21 mouse cellular contexts compared by ENCODE assay signal in genomic region chr12:8289499-8289898, GRCm38 (mm10). TPM values are rescaled to one million over a fixed set of nuclear protein-coding genes. Genes with fewer than 3 reads are reported as not detected.
"Had no signal": no experiment of that assay in that cellular context is flagged by ENCODE, and none has a peak within 500 bp of the region (broad histone marks: within the 10 kb centered on the region; RNA-seq: fewer than 3 reads in every experiment).

No protein-coding gene starts in this region.

- H3K4me2 ChIP-seq: neural tube, embryonic 15.5 days; stomach, embryonic 15.5 days had no signal

- H3K4me3 ChIP-seq: neural tube, embryonic 15.5 days; stomach, embryonic 15.5 days had no signal

- H3K9me3 ChIP-seq: neural tube, embryonic 15.5 days; stomach, embryonic 15.5 days had no signal

- H3K27ac ChIP-seq: neural tube, embryonic 15.5 days; stomach, embryonic 15.5 days; stomach, postnatal 0 days had no signal

- H3K9ac ChIP-seq: neural tube, embryonic 15.5 days; stomach, embryonic 15.5 days had no signal

- DNase-seq: retina, postnatal 1 day; right cerebral cortex, adult 18-20 months; right cerebral cortex, postnatal 14 days; right cerebral cortex, postnatal 25 days; right cerebral cortex, postnatal 4 days; spleen, adult 18-20 months; thymus, adult 18-20 months; thymus, adult 2 months; thymus, postnatal 14 days; thymus, postnatal 25 days; thymus, postnatal 36 days; thymus, postnatal 4 days had no signal

- H3K4me1 ChIP-seq: stomach, embryonic 15.5 days had no signal

- H3K36me3 ChIP-seq: stomach, embryonic 15.5 days had no signal

RNA-seq across cellular contexts. Expression of gene Gdf7, which starts 12.3 kb away (rescaled TPM):
- total RNA-seq: neutrophil, adult 5-6 weeks had no signal
- polyA plus RNA-seq: small intestine, adult 2 months; spleen, adult 2 months; stomach, embryonic 14.5 days; stomach, embryonic 15.5 days; stomach, postnatal 0 days; thymus, postnatal 0 days; urinary bladder, adult 2 months had no signal
